Comparison of ENCODE assay signal across 15 mouse cellular contexts in the genomic region with DNA sequence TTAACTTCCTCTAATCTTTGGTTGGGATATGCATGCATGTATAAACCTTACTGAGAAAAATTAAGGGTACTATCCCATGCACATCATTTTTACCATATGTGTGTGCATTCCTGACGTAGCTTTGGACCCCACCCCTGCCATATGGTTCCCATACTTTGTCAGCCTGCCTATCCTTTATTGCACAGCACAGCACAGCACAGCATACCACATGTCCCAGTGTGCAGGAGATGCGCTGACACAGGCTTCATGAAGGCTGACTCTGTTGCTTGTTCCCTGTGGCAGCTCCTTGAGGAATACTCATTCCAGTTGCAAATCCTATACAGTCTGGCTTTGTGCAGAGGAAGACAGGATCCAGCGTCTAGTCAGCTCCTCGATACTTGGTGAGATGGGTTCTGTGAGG.
A peak's percentile ranks its signal among the peaks of the same experiment; 100 is the strongest.
DNase-seq lines count a peak whose midpoint lies in the region; ATAC-seq and TF ChIP-seq lines count a peak whose summit lies in the region.
"Had no signal": no experiment of that assay in that cellular context is flagged by ENCODE, and none has a peak within 500 bp of the region (broad histone marks: within the 10 kb centered on the region; RNA-seq: fewer than 3 reads in every experiment).

No protein-coding gene starts in this region.

- H3K4me1 ChIP-seq in intestine, embryonic 16.5 days (ENCODE audit: control insufficient read depth, insufficient read depth, low read length) = peaks cover 4% of the 10 kb centered on the region; the same call in 1 of the 2 replicates
- H3K4me1 ChIP-seq in intestine, postnatal 0 days (replicated peaks; ENCODE audit: control insufficient read depth, insufficient read depth, low read length) = no peaks in the 10 kb centered on the region
- peaks cover 19 to 25% of the 10 kb centered on the region in 2 experiments for H3K4me1 ChIP-seq in MEL (ENCODE audit: control insufficient read depth in 1 of 2, insufficient read depth in 2 of 2, low read length in 2 of 2)
- peaks cover 8% of the 10 kb centered on the region; the same call in 1 of the 2 replicates for H3K4me1 ChIP-seq in embryonic facial prominence, embryonic 12.5 days
- H3K4me1 ChIP-seq in limb, embryonic 12.5 days (replicated peaks) = peaks cover 10% of the 10 kb centered on the region

- H3K9me3 ChIP-seq in intestine, embryonic 16.5 days (ENCODE audit: control insufficient read depth, low read length) = no peaks in the 10 kb centered on the region
- no peaks in the 10 kb centered on the region for H3K9me3 ChIP-seq in intestine, postnatal 0 days (ENCODE audit: control insufficient read depth)
- H3K9me3 ChIP-seq in MEL (replicated peaks; ENCODE audit: insufficient read depth, low read length) = no peaks in the 10 kb centered on the region
- H3K9me3 ChIP-seq in embryonic facial prominence, embryonic 12.5 days = no peaks in the 10 kb centered on the region
- H3K9me3 ChIP-seq in limb, embryonic 12.5 days = no peaks in the 10 kb centered on the region
- H3K9me3 ChIP-seq: forebrain, embryonic 10.5 days; midbrain, embryonic 10.5 days had no signal

- no peaks in the 10 kb centered on the region for H3K79me2 ChIP-seq in MEL (ENCODE audit: control insufficient read depth, insufficient read depth, low read length, poor library complexity)

- no peaks in the 10 kb centered on the region for H3K27me3 ChIP-seq in intestine, embryonic 16.5 days (replicated peaks; ENCODE audit: control insufficient read depth, insufficient read depth, low read length)
- no peaks in the 10 kb centered on the region for H3K27me3 ChIP-seq in intestine, postnatal 0 days (replicated peaks; ENCODE audit: control insufficient read depth, insufficient read depth, low read length)
- no peaks in the 10 kb centered on the region for H3K27me3 ChIP-seq in MEL (ENCODE audit: control insufficient read depth in 1 of 2, insufficient read depth in 2 of 2, low read length in 2 of 2)
- no peaks in the 10 kb centered on the region for H3K27me3 ChIP-seq in embryonic facial prominence, embryonic 12.5 days
- no peaks in the 10 kb centered on the region for H3K27me3 ChIP-seq in limb, embryonic 12.5 days

- H3K4me2 ChIP-seq in intestine, embryonic 16.5 days (ENCODE audit: low read depth, low read length) = no peak overlapping the region
- no peak overlapping the region for H3K4me2 ChIP-seq in intestine, postnatal 0 days (replicated peaks; ENCODE audit: low read depth)
- no peak overlapping the region for H3K4me2 ChIP-seq in embryonic facial prominence, embryonic 12.5 days (replicated peaks)
- H3K4me2 ChIP-seq in limb, embryonic 12.5 days = no peak overlapping the region

- no peaks in the 10 kb centered on the region for H3K36me3 ChIP-seq in intestine, embryonic 16.5 days (ENCODE audit: control insufficient read depth, insufficient read depth, low read length)
- H3K36me3 ChIP-seq in intestine, postnatal 0 days (ENCODE audit: control insufficient read depth, insufficient read depth) = no peaks in the 10 kb centered on the region
- peaks cover 0 to 23% of the 10 kb centered on the region in 2 experiments; a peak in 2 of 4 replicates for H3K36me3 ChIP-seq in MEL (ENCODE audit: control insufficient read depth in 1 of 2, insufficient read depth in 2 of 2, low read length in 2 of 2)
- H3K36me3 ChIP-seq in embryonic facial prominence, embryonic 12.5 days = no peaks in the 10 kb centered on the region
- no peaks in the 10 kb centered on the region for H3K36me3 ChIP-seq in limb, embryonic 12.5 days
- H3K36me3 ChIP-seq: forebrain, embryonic 10.5 days; G1E; midbrain, embryonic 10.5 days had no signal

- TF ChIP-seq RAD21 in MEL (IDR thresholded peaks at IDR 0.05; ENCODE audit: low read depth, low read length) = no peak

- 0 out of 2 replicates have a peak overlapping the region, but pooled peaks have one; percentile 1 for H3K27ac ChIP-seq in intestine, embryonic 16.5 days (ENCODE audit: low read length)
- no peak overlapping the region for H3K27ac ChIP-seq in intestine, postnatal 0 days (ENCODE audit: low read depth, low read length)
- peak overlapping the region; percentile 2; the same call in 1 of the 2 replicates for H3K27ac ChIP-seq in MEL (ENCODE audit: control insufficient read depth, low read depth, low read length)
- H3K27ac ChIP-seq in embryonic facial prominence, embryonic 12.5 days = 0 out of 2 replicates have a peak overlapping the region, but pooled peaks have one; percentile 1
- H3K27ac ChIP-seq in limb, embryonic 12.5 days = 0 out of 2 replicates have a peak overlapping the region, but pooled peaks have one; percentile 8
- H3K27ac ChIP-seq: forebrain, embryonic 10.5 days; liver, embryonic 14.5 days; midbrain, embryonic 10.5 days had no signal

- 82% methylated on average over 4 of the region's 4 CpGs for WGBS in intestine, embryonic 16.5 days
- 81% methylated on average over 4 of the region's 4 CpGs for WGBS in intestine, postnatal 0 days
- 64% methylated on average over 4 of the region's 4 CpGs for WGBS in embryonic facial prominence, embryonic 12.5 days
- 72% methylated on average over 4 of the region's 4 CpGs for WGBS in limb, embryonic 12.5 days

- no peak for ATAC-seq in intestine, embryonic 16.5 days
- ATAC-seq in intestine, postnatal 0 days = no peak
- peak; percentile 79 for ATAC-seq in embryonic facial prominence, embryonic 12.5 days (ENCODE audit: insufficient number of reproducible peaks, insufficient read depth, low FRiP score, low TSS enrichment)
- no peak for ATAC-seq in limb, embryonic 12.5 days (ENCODE audit: insufficient number of reproducible peaks, insufficient read depth, low FRiP score, low TSS enrichment, low read depth)

- TF ChIP-seq EP300 in MEL (IDR thresholded peaks at IDR 0.05; ENCODE audit: low read depth in 1 of 2, low read length in 2 of 2) = no peak

- no peak for TF ChIP-seq CTCF in intestine, postnatal 0 days (IDR thresholded peaks at IDR 0.05; ENCODE audit: low read depth)
- no peak for TF ChIP-seq CTCF in MEL (IDR thresholded peaks at IDR 0.05 in 2 of 3, conservative IDR thresholded peaks at IDR 0.05 in 1 of 3; ENCODE audit: control insufficient read depth in 1 of 3, insufficient read depth in 1 of 3, low read depth in 2 of 3, low read length in 3 of 3, poor library complexity in 1 of 3, severe bottlenecking in 1 of 3)

- TF ChIP-seq POLR2A in MEL (IDR thresholded peaks at IDR 0.05; ENCODE audit: control insufficient read depth in 1 of 2, insufficient read depth in 1 of 2, low read depth in 1 of 2, low read length in 2 of 2, poor library complexity in 1 of 2) = no peak

- H3K4me3 ChIP-seq in intestine, embryonic 16.5 days (ENCODE audit: low read length) = no peak overlapping the region
- H3K4me3 ChIP-seq in intestine, postnatal 0 days (ENCODE audit: low read depth, low read length) = no peak overlapping the region
- no peak overlapping the region for H3K4me3 ChIP-seq in MEL (ENCODE audit: control insufficient read depth in 1 of 2, insufficient read depth in 1 of 2, low read depth in 2 of 2, low read length in 2 of 2)
- no peak overlapping the region for H3K4me3 ChIP-seq in embryonic facial prominence, embryonic 12.5 days
- no peak overlapping the region for H3K4me3 ChIP-seq in limb, embryonic 12.5 days (replicated peaks)
- H3K4me3 ChIP-seq: forebrain, embryonic 10.5 days; midbrain, embryonic 10.5 days had no signal

- H3K9ac ChIP-seq in intestine, embryonic 16.5 days (ENCODE audit: low read depth, low read length) = no peak overlapping the region
- no peak overlapping the region for H3K9ac ChIP-seq in intestine, postnatal 0 days (ENCODE audit: low read depth, low read length)
- no peak overlapping the region for H3K9ac ChIP-seq in MEL (ENCODE audit: control insufficient read depth, low read depth, low read length, poor library complexity, severe bottlenecking)
- H3K9ac ChIP-seq in embryonic facial prominence, embryonic 12.5 days = no peak overlapping the region
- no peak overlapping the region for H3K9ac ChIP-seq in limb, embryonic 12.5 days (replicated peaks)
- H3K9ac ChIP-seq: liver, embryonic 14.5 days had no signal

- DNase-seq in MEL (ENCODE audit: low read depth, low spot score) = no peak
- DNase-seq in right cerebral cortex, adult 2 months (ENCODE audit: low spot score in 2 of 2) = no peak
- DNase-seq in spleen, adult 12 weeks (ENCODE audit: low spot score) = no peak
- DNase-seq: adrenal gland, adult 2 months; cerebellum, postnatal 10 days; lung, postnatal 4 days; thymus, postnatal 25 days had no signal

TF ChIP-seq in MEL, 35 proteins besides CTCF, POLR2A, EP300 and RAD21:
- TF ChIP-seq USF1 (IDR thresholded peaks at IDR 0.05; ENCODE audit: low read depth, low read length) (no peak), ETS1 (IDR thresholded peaks at IDR 0.05; ENCODE audit: low read depth, low read length) (no peak), MEF2A (IDR thresholded peaks at IDR 0.05; ENCODE audit: extremely low read depth, insufficient replicate concordance, low read depth, low read length, poor library complexity, severe bottlenecking) (no peak), TAL1 (IDR thresholded peaks at IDR 0.05; ENCODE audit: low read length) (no peak), E2F4 (IDR thresholded peaks at IDR 0.05; ENCODE audit: borderline replicate concordance, low read depth, low read length) (no peak), MAFK (IDR thresholded peaks at IDR 0.05; ENCODE audit: borderline replicate concordance, low read depth, low read length) (no peak), TBP (IDR thresholded peaks at IDR 0.05; ENCODE audit: low read depth, low read length) (no peak), GABPA (IDR thresholded peaks at IDR 0.05; ENCODE audit: low read depth, low read length) (no peak), ZNF384 (IDR thresholded peaks at IDR 0.05; ENCODE audit: low read depth, low read length) (no peak), USF2 (IDR thresholded peaks at IDR 0.05; ENCODE audit: borderline replicate concordance in 1 of 2, insufficient read depth in 1 of 2, low read depth in 1 of 2, low read length in 2 of 2) (no peak), KAT2A (conservative IDR thresholded peaks at IDR 0.05; ENCODE audit: low read depth, low read length) (no peak), TCF12 (IDR thresholded peaks at IDR 0.05; ENCODE audit: low read depth, low read length) (no peak)
